Mouse (Mus musculus) inflammation-experienced regulatory T-cells, adult 6 months (primary cell): ENCODE results near the gene Fads6. TPM values are rescaled to one million over a fixed set of nuclear protein-coding genes. Genes with fewer than 3 reads are reported as not detected.
A peak's percentile ranks its signal among the peaks of the same experiment; 100 is the strongest.

Experiments used
- ATAC-seq: one replicate; pipeline ENCODE4 v1.8.0; 2017
- polyA plus RNA-seq, 3 experiments: library from polyadenylated mRNA; unstranded; fragments of 100-300 nt; shearing (Covaris generic); gene quantifications; one replicate each; pipeline ENCODE4 v1.2.1; 2017

The Fads6 gene
- polyA plus RNA-seq, 3 experiments from 2014 or later: 0.62 to 1.1 (median 0.78) TPM

DNA sequence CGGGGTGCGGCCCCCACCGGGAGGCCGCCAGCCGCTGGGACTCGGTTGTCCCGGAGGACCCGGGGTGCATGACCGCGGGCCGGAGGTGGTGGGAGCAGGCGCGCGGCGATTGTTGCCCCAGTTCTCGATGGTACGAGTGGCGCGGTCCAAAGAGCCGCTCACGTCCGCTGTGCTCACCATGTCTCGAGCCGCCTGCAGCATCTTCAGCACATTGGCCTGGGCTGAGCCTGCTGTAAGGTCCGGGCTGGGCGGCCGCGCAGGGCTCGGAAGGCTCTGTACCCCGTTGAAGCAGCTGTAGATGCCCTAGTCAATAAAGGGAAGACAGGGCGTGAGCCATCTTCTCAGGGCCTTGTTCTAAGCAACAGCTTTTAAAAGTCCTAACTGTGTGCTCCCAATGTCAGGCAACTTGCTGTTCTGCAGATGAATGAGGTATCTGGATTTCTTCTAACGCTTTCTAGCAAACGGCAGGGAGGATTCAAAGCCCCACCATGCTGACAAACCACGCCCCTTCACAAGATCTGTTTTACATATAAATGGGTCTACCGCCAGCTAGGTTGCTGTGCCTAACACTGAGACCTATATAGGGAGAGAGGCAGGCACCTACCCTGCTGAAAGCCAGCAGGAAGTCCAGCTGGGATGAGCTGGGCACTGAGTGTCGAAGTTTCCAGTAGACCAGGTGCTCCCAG, 46.9 kb downstream of the Fads6 start:
- no peak for ATAC-seq

DNA sequence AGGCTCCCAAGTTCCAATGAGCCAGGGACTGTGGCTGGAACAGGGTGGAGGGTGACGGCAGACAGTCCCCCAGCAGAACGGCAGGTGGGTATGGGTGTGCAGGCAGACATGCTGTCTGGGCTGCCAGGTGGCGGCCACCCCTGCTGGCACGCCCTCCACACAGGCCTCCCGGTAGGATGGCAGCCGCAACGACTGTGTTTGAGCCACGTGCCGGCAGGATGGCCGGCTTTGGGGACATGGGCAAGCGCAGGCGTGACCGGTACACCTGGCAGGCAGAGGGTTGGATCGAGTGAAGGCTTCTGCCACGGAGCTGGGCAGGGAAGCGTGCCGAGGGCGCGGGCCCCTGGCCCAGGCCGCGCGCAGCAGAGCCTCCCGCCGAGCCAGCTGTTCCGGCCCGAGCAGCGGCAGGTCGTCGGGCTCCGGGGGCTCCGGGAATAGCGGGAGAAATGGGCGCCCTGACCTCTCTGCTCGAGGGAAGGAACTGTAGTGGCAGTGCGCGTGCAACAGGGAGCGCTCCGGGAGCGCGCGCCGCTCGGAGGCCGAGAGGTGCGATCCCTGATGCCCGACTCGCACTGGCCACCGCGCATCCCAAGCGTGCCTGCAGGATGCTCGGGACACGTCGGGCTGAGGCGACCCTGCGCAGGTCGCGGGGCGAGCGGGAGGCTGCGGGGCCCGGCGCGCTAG, 47.6 kb downstream of the Fads6 start:
- ATAC-seq: no peak

DNA sequence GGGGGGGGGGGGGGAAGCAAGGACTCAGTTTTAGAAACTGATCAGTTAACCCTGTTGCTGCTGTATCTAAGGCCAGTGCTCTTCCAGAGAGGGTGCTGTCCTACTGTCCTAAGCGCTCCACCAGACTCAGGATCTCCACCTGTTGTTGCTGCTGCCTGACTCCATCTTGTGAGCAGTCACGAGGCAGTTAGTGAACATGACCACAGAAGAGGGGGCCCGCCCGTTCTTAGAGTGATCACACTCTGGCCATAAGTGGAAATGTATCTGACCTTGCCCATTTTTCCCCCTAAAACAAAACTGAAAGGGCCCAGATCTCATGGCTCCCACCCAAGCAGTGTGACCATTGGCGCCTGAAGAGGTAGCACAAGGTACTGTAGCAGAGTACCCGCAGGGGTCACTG, 49.5 kb downstream of the Fads6 start:
- ATAC-seq: no peak

DNA sequence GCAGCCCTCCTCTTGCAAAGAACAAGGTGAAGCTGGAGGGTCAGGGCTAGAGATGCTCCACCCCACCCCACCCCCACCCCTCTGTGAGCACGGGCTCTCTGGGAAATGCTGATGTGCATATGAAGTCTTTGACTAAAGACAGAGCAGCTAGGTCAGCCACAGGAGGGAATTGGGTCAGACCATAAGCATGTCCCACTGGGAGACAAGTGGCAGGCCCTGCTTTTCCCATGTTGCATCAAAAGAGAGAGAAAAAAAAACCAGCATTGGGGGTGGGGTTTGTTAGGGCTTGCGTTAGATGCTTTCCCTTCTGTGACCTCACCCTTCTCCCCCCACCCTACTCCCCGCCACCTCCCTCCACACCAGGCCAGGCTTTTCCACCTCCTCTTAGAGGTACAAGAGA, 50.2 kb downstream of the Fads6 start:
- no peak for ATAC-seq

DNA sequence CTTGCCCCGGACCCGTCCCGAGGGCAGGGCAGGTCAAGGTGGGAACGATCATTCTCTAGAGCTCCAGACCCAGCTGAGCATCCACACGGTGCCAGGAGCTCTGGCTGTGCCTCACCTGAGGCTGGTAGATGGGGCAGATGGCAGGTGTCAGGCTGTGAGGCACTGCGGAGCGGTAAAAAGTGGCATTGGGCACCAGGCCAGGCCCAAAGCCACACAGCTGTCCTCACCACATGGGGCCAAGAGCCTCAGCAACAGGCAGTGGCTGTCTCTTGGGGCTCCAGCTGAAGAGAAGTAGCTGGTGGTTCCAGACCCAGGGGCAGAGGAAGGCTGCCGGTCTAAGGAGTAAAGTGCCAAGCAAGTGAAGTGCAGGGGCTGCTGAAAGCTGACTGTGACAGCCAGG, 51.1 kb downstream of the Fads6 start:
- ATAC-seq: no peak

DNA sequence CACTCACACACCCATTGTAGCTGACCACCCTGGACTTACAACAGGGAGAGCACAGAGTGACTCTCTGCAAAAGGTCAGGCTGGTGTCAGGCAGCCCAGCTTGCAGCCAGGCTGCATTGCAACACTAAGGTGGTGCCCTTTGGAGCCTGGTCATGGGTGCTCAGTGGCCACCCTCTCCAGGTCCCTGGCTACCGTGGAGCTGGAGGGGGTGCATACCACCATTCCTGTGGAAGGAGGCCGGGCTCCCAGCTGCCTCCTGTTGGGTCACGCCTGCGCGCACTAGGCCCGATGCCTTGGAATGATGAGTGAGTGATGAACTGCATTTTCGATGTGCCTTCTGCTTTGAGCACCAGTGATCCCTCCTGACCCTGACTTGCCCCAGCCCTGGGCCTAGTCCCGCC, 52.6 kb downstream of the Fads6 start:
- ATAC-seq: no peak

DNA sequence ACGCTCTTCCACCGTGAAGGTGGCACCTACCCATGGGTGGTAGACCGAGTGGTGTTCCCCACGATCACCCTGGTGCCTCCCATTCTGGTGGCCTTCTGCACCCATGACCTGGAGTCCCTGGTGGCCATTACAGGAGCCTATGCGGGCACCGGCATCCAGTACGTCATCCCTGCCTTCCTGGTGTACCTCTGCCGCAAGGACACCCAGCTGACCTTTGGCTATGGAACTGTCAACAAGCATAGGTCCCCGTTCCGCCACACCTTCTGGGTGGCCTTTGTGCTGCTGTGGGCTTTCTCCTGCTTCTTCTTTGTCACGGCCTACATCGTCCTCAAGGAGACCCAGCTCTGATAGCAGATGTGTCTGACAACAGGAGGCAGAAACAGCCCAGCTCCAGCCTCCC, 53.7 kb downstream of the Fads6 start:
- ATAC-seq: no peak

DNA sequence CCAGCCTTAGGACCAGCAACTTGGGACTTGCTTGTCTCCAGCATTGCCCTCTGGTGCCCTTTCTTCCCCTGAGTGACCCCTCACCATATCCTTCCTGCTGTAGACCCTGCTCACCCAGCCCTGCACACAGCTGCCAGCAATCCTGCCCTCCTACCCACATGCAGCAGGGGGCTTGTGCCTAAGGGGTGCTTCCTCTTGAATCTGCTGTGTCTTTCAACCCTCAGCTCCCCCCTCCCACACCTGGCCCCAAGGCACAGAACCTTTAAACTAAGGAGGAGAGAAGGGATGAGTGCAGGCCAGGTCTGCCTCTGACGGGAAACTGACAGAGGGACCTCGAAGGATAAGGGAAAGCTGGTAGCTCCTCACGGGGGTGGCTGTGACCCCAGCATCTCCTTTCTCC, 54.7 kb downstream of the Fads6 start:
- ATAC-seq: no peak

DNA sequence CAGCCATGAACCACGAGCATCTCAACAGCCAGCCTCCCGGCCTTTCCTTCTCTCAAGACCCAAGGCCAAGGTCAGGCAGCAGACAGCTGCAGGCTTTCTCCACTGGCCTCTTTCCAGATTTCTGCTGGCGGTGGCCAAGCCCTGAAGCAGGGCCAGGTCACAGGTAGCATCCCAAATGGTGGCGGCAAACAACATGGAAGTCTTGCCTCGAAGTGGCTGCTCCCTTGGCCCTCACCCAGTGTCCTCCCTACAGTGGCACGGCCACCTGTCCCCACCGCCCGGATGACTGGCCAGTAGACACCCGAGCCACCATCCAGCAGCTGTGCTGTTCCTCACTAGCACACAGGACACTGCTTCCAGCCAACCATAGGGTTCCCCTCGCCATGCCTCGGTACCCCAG, 56.1 kb downstream of the Fads6 start:
- ATAC-seq: no peak

DNA sequence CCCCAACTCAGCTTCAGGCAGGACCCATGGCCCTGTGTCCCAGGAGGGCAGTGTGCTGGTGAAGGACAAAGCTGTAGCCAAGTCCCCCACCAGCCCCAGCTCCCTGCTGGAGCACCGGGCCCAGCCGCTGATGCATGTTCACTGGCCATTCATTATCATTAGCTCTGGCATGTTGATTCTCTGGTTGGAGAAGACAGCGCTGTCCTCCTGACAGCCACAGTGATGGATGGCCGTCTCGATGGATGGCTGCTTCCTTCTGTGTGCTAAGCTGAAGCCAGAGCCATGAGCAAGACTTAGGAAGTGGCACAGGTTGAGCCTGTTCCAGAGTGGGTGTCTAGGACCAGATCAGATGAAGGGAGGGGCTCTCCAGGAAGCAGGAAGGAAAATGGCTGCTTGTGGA, 60.9 kb downstream of the Fads6 start:
- ATAC-seq: no peak

DNA sequence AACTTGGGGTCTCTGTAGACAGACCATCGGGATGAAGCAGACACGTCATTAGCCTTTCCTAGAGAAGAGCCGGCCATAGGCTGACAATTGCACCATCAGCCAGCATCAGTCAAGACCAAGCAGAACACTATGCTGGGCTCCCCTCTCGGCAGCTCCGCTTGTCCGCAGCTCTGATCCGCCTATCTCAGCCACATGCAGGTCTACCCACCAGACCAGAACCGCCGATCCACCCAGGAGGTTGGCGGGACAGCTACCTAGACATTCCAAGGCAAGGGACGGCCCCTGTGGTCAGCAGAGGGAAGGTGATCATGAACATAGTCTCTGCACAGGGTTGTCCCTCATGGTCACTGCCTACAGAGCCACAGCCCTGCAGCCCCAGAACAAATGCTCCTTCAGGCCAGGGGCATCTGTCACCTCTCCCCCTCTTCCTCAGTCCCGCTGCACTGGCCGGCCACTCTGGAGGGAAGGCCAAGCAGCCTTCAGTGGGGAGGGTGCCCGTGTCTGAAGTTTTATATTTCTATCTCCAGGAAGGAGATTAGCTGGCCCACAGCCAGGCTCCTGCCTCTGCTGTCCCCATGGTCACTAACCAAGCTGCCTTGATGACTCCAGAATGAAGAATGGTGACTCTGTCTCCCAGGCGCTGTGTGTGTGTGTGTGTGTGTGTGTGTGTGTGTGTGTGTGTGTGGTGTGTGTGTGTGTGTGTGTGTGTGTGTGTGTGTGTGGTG, 63.0 kb downstream of the Fads6 start:
- no peak for ATAC-seq

DNA sequence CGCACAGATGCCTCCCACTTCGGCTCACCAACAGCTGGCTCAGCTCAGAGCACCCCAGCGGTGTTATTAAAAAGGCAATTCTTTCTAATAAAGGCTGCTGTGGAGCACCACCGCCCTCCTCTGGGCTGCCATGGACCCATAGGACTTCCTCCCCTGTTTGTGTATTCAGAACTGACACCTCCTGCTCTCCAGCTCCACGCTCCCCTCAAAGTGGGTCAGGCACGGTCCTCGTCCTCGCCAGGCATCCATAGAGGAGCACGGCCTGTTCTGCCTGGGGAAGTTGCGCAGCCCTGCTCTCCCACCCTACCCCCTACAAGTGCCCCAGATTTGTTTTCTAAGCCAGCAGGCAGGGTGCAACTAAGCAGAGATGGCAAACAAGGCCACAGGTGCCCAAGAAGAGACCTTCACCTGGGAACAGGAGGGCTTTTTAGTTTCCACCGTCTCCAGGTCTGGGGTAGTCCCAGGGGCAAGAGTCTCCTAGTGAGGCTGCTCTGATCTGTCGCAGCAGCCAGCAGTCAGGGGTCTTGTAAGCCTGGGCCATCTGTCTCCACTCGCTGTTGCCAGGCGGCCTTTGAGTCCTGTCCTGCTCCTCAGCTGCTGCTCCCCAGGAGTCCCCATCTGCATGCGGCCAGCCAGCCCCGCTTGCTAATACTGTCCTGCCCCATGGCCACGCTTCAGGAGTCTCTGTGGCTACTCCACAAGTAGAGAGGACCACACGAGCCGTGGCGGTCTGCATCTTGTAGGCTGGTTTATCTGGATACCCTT, 63.8 kb downstream of the Fads6 start:
- ATAC-seq: no peak

DNA sequence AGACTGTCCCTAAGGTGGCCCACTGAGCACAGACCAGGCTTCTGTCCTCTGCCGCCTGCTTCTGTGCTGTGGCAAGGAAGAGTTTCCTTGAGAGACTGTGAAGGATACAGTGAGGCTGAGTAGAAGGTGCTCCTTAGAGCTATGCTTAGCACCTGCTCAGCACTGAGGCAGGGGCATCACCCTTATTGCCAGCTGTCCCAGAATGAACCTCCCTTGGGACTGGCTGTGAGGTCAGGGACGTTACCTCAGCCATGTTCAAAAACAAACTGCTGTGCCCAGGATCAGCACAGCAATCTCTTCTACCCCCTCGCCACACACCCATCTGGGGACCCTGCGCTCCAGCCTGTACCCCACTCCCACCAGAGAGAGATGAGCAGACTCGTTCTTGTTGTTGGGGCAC, 64.6 kb downstream of the Fads6 start:
- ATAC-seq: no peak

DNA sequence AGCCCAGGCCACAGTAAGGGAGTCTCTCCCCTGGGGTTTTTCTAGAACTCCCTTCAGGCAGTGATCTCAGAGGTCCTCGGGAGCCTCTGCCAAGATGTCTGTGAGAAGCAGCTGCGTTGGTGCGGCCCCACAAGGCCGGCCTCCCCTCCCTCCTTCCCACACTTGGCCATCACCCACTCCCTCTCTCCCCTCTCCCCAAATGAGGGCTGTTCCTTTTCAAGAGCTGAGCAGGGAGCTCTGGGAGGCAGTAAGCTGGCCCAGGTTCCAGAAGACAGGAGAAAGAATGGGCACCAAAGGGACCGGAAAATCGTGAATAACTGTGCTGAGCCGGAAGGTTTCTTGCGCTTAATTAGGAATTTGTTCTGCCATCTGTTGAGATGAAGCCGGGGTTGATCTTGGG, 65.5 kb downstream of the Fads6 start:
- ATAC-seq: no peak

DNA sequence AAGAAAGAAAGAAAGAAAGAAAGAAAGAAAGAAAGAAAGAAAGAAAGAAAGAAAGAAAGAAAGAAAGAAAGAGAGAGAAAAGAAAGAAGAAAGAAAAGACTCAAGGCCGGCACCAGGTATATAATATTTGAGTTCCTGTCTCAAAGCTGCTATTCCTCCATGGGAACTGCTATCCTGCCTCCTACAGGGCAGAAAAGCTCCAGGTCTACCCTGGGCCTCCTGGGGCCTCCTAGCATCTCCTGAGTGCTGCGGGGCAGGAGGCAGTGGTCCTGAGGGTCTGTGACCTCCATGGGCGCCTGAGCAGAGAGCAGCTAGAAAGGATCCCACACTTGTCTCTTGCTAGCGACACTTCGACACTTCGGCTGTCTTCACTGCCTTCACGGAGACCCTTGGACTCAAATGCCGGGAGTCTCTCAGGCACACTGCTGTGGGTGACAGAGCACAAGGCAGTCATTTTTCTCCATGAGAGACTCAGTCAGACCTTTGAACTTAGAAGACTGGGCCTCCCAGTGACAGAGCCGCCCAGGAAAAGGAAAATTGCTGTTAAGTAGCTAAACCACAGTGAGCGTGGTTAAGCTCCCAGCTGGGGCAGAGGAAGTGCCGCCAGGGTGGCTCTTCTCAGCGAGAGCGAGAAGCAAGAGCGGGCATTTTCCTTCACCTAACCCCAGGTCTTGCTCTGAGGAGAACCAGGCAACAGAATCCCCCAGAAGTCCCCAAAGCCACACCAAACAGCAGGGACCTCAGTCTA, 66.1 kb downstream of the Fads6 start:
- peak; percentile 85 for ATAC-seq

Other genes starting within 250 kb of the Fads6 start
- not detected for gene Cd300ld3, start 249.3 kb downstream of the Fads6 start, polyA plus RNA-seq
- under 1 TPM in 1 of 3 experiments, not detected in 2; 0.34 TPM for gene Cd300e, start 235.5 kb downstream of the Fads6 start, polyA plus RNA-seq
- gene Rab37, start 206.2 kb downstream of the Fads6 start, polyA plus RNA-seq: 100 to 1,000 TPM; 106 to 231 (median 206) TPM
- 1 to 10 TPM; 1.4 to 1.6 (median 1.5) TPM for gene Cd300lf, start 163.7 kb downstream of the Fads6 start, polyA plus RNA-seq
- gene Slc9a3r1, start 134.3 kb downstream of the Fads6 start, polyA plus RNA-seq: 100 to 1,000 TPM; 137 to 172 (median 165) TPM
- gene Tmem104, start 110.2 kb downstream of the Fads6 start, polyA plus RNA-seq: 10 to 100 TPM in 1 of 3 experiments, 1 to 10 TPM in 2; 9.2 to 10.6 (median 9.8) TPM
- 10 to 100 TPM; 14.2 to 21.0 (median 15.1) TPM for gene Nat9, start 109.8 kb downstream of the Fads6 start, polyA plus RNA-seq
- gene Grin2c, start 30.4 kb downstream of the Fads6 start, polyA plus RNA-seq: not detected
- gene Fdxr, start 20.6 kb downstream of the Fads6 start, polyA plus RNA-seq: 10 to 100 TPM; 20.6 to 26.2 (median 23.7) TPM
- gene Otop2, start 9.5 kb upstream of the Fads6 start, polyA plus RNA-seq: not detected
- not detected for gene Ush1g, start 24.4 kb upstream of the Fads6 start, polyA plus RNA-seq
- not detected for gene Otop3, start 37.1 kb upstream of the Fads6 start, polyA plus RNA-seq
- gene Hid1, start 70.1 kb upstream of the Fads6 start, polyA plus RNA-seq: 1 to 10 TPM; 1.9 to 3.4 (median 2.6) TPM
- not detected for gene Cdr2l, start 84.3 kb upstream of the Fads6 start, polyA plus RNA-seq
- 100 to 1,000 TPM; 173 to 208 (median 179) TPM for gene Mrpl58, start 106.1 kb upstream of the Fads6 start, polyA plus RNA-seq
- 100 to 1,000 TPM; 696 to 777 (median 721) TPM for gene Atp5h, start 122.3 kb upstream of the Fads6 start, polyA plus RNA-seq
- gene Kctd2, start 122.5 kb upstream of the Fads6 start, polyA plus RNA-seq: 10 to 100 TPM in 2 of 3 experiments, 1 to 10 TPM in 1; 5.6 to 15.7 (median 14.9) TPM
- gene Trim80, start 142.9 kb upstream of the Fads6 start, polyA plus RNA-seq: not detected
- gene Slc16a5, start 164.8 kb upstream of the Fads6 start, polyA plus RNA-seq: 1 to 10 TPM; 1.1 to 3.5 (median 2.8) TPM
- 10 to 100 TPM; 68.2 to 95.6 (median 70.3) TPM for gene Armc7, start 178.0 kb upstream of the Fads6 start, polyA plus RNA-seq
- 100 to 1,000 TPM; 242 to 269 (median 245) TPM for gene Nt5c, start 194.2 kb upstream of the Fads6 start, polyA plus RNA-seq
- gene Jpt1, start 216.7 kb upstream of the Fads6 start, polyA plus RNA-seq: 100 to 1,000 TPM; 619 to 638 (median 633) TPM
- gene Sumo2, start 238.6 kb upstream of the Fads6 start, polyA plus RNA-seq: 100 to 1,000 TPM; 668 to 906 (median 737) TPM